Mouse (Mus musculus): Measurements from ENCODE around the gene Agbl5. TPM values are rescaled to one million over a fixed set of nuclear protein-coding genes. Genes with fewer than 3 reads are reported as not detected.
A peak's percentile ranks its signal among the peaks of the same experiment; 100 is the strongest.

The Agbl5 gene
- polyA plus RNA-seq, 1 experiment from 2014 or later = 6.9 TPM

GRCm38 (mm10) chr5:30855674-30856073 lies 32.8 kb upstream of the Agbl5 start:
- H3K27ac ChIP-seq (replicated peaks) = no peak overlapping the region
- H3K9me3 ChIP-seq (ENCODE audit: control insufficient read depth, low read length) = no peaks in the 10 kb centered on the region
- no peak overlapping the region for H3K9ac ChIP-seq (ENCODE audit: low read length)
- no peak overlapping the region for H3K4me3 ChIP-seq (ENCODE audit: low read depth, low read length)
- no peak overlapping the region for H3K4me2 ChIP-seq (replicated peaks; ENCODE audit: low read depth)
- 45% methylated on average over 3 of the region's 3 CpGs for WGBS
- DNase-seq (ENCODE audit: low spot score) (no peak), ATAC-seq (ENCODE audit: low FRiP score, low TSS enrichment) (no peak)
- H3K4me1 ChIP-seq (replicated peaks; ENCODE audit: control insufficient read depth, insufficient read depth) = no peaks in the 10 kb centered on the region
- no peak for TF ChIP-seq EP300 (optimal IDR thresholded peaks at IDR 0.05)
- TF ChIP-seq CTCF (IDR thresholded peaks at IDR 0.05; ENCODE audit: low read depth) = peak; percentile 60
- H3K36me3 ChIP-seq (ENCODE audit: control insufficient read depth, insufficient read depth, low read length) = no peaks in the 10 kb centered on the region
- H3K27me3 ChIP-seq (ENCODE audit: control insufficient read depth, insufficient read depth, low read length) = no peaks in the 10 kb centered on the region

- H3K4me1 ChIP-seq (replicated peaks; ENCODE audit: control insufficient read depth, insufficient read depth) = no peaks in the 10 kb centered on the region
- H3K9me3 ChIP-seq (ENCODE audit: control insufficient read depth, low read length) = no peaks in the 10 kb centered on the region
- H3K36me3 ChIP-seq (ENCODE audit: control insufficient read depth, insufficient read depth, low read length) = no peaks in the 10 kb centered on the region
- 86% methylated on average over 2 of the region's 2 CpGs for WGBS
- no peak overlapping the region for H3K4me2 ChIP-seq (replicated peaks; ENCODE audit: low read depth)
- H3K4me3 ChIP-seq (ENCODE audit: low read depth, low read length) = no peak overlapping the region
- TF ChIP-seq CTCF (IDR thresholded peaks at IDR 0.05; ENCODE audit: low read depth) (peak; percentile 57), EP300 (optimal IDR thresholded peaks at IDR 0.05) (no peak)
- no peaks in the 10 kb centered on the region for H3K27me3 ChIP-seq (ENCODE audit: control insufficient read depth, insufficient read depth, low read length)
- ATAC-seq (ENCODE audit: low FRiP score, low TSS enrichment) (no peak), DNase-seq (ENCODE audit: low spot score) (no peak)
- H3K27ac ChIP-seq (replicated peaks) = no peak overlapping the region
- no peak overlapping the region for H3K9ac ChIP-seq (ENCODE audit: low read length)
Observed at GRCm38 (mm10) chr5:30856124-30856523, 32.4 kb upstream of the Agbl5 start.

GRCm38 (mm10) chr5:30863852-30864251 lies 24.6 kb upstream of the Agbl5 start:
- no peak overlapping the region for H3K9ac ChIP-seq (ENCODE audit: low read length)
- H3K4me1 ChIP-seq (replicated peaks; ENCODE audit: control insufficient read depth, insufficient read depth) = no peaks in the 10 kb centered on the region
- no peaks in the 10 kb centered on the region for H3K27me3 ChIP-seq (ENCODE audit: control insufficient read depth, insufficient read depth, low read length)
- H3K36me3 ChIP-seq (ENCODE audit: control insufficient read depth, insufficient read depth, low read length) = no peaks in the 10 kb centered on the region
- no peaks in the 10 kb centered on the region for H3K9me3 ChIP-seq (ENCODE audit: control insufficient read depth, low read length)
- no peak for TF ChIP-seq EP300 (optimal IDR thresholded peaks at IDR 0.05)
- peak; percentile 60 for TF ChIP-seq CTCF (IDR thresholded peaks at IDR 0.05; ENCODE audit: low read depth)
- ATAC-seq (ENCODE audit: low FRiP score, low TSS enrichment) = peak; percentile 69
- no peak for DNase-seq (ENCODE audit: low spot score)
- H3K4me3 ChIP-seq (ENCODE audit: low read depth, low read length) = no peak overlapping the region
- WGBS = 38% methylated on average over 4 of the region's 4 CpGs
- no peak overlapping the region for H3K4me2 ChIP-seq (replicated peaks; ENCODE audit: low read depth)
- no peak overlapping the region for H3K27ac ChIP-seq (replicated peaks)

- H3K36me3 ChIP-seq (ENCODE audit: control insufficient read depth, insufficient read depth, low read length) = no peaks in the 10 kb centered on the region
- no peak overlapping the region for H3K4me2 ChIP-seq (replicated peaks; ENCODE audit: low read depth)
- DNase-seq (ENCODE audit: low spot score) (no peak), ATAC-seq (ENCODE audit: low FRiP score, low TSS enrichment) (no peak)
- no peak overlapping the region for H3K9ac ChIP-seq (ENCODE audit: low read length)
- H3K4me3 ChIP-seq (ENCODE audit: low read depth, low read length) = no peak overlapping the region
- H3K27me3 ChIP-seq (ENCODE audit: control insufficient read depth, insufficient read depth, low read length) = no peaks in the 10 kb centered on the region
- no peak overlapping the region for H3K27ac ChIP-seq (replicated peaks)
- TF ChIP-seq EP300 (optimal IDR thresholded peaks at IDR 0.05) (no peak), CTCF (IDR thresholded peaks at IDR 0.05; ENCODE audit: low read depth) (no peak)
- H3K9me3 ChIP-seq (ENCODE audit: control insufficient read depth, low read length) = no peaks in the 10 kb centered on the region
- 0 out of 2 replicates have a peak, but pooled peaks cover 2% of the 10 kb centered on the region for H3K4me1 ChIP-seq (replicated peaks; ENCODE audit: control insufficient read depth, insufficient read depth)
- 55% methylated on average over 15 of the region's 15 CpGs for whole genome bisulfite sequencing
Observed at GRCm38 (mm10) chr5:30864322-30864721, 24.2 kb upstream of the Agbl5 start.

GRCm38 (mm10) chr5:30866871-30867270 lies 21.6 kb upstream of the Agbl5 start:
- DNase-seq (ENCODE audit: low spot score) (no peak), ATAC-seq (ENCODE audit: low FRiP score, low TSS enrichment) (no peak)
- Histone ChIP-seq H3K4me2 (replicated peaks; ENCODE audit: low read depth) (no peak overlapping the region), H3K4me1 (replicated peaks; ENCODE audit: control insufficient read depth, insufficient read depth) (0 out of 2 replicates have a peak, but pooled peaks cover 2% of the 10 kb centered on the region), H3K36me3 (ENCODE audit: control insufficient read depth, insufficient read depth, low read length) (no peaks in the 10 kb centered on the region; the same call in 1 of the 2 replicates), H3K27ac (replicated peaks) (no peak overlapping the region), H3K9me3 (ENCODE audit: control insufficient read depth, low read length) (no peaks in the 10 kb centered on the region), H3K27me3 (ENCODE audit: control insufficient read depth, insufficient read depth, low read length) (no peaks in the 10 kb centered on the region), H3K9ac (ENCODE audit: low read length) (no peak overlapping the region), H3K4me3 (ENCODE audit: low read depth, low read length) (no peak overlapping the region)
- 89% methylated on average over 3 of the region's 3 CpGs for WGBS
- TF ChIP-seq EP300 (optimal IDR thresholded peaks at IDR 0.05) (no peak), CTCF (IDR thresholded peaks at IDR 0.05; ENCODE audit: low read depth) (no peak)

- Histone ChIP-seq H3K27ac (replicated peaks) (no peak within 1 kb of the TSS), H3K9ac (ENCODE audit: low read length) (no peak within 1 kb of the TSS), H3K27me3 (ENCODE audit: control insufficient read depth, insufficient read depth, low read length) (no peaks in the 10 kb centered on the region), H3K4me2 (replicated peaks; ENCODE audit: low read depth) (no peak within 1 kb of the TSS), H3K9me3 (ENCODE audit: control insufficient read depth, low read length) (no peaks in the 10 kb centered on the region), H3K4me1 (replicated peaks; ENCODE audit: control insufficient read depth, insufficient read depth) (0 out of 2 replicates have a peak, but pooled peaks cover 2% of the 10 kb centered on the region), H3K36me3 (ENCODE audit: control insufficient read depth, insufficient read depth, low read length) (peaks cover 7% of the 10 kb centered on the region), H3K4me3 (ENCODE audit: low read depth, low read length) (no peak within 1 kb of the TSS)
- 98% methylated on average over 3 of the region's 3 CpGs for WGBS
- no peak for TF ChIP-seq CTCF (IDR thresholded peaks at IDR 0.05; ENCODE audit: low read depth)
- no peak for TF ChIP-seq EP300 (optimal IDR thresholded peaks at IDR 0.05)
- ATAC-seq (ENCODE audit: low FRiP score, low TSS enrichment) = no peak
- DNase-seq (ENCODE audit: low spot score) = no peak
Observed at GRCm38 (mm10) chr5:30867712-30868111, 20.8 kb upstream of the Agbl5 start, which contains the start of gene Tmem214. TSS of gene Tmem214 (plus strand) at chr5:30868012.
